Mouse (Mus musculus): ENCODE results near the gene Adgrf2.

GRCm38 (mm10) chr17:42741801-42742217 is at the start of gene Adgrf2:
- TF ChIP-seq POLR2A (IDR thresholded peaks at IDR 0.05; ENCODE audit: extremely low read depth, insufficient read depth, low read length) (no peak), CTCF (IDR thresholded peaks at IDR 0.05; ENCODE audit: extremely low read depth, insufficient read depth, low read length) (no peak)

Data from cortical plate, adult 2 months (tissue).